Mouse (Mus musculus) cortical plate, adult 2 months (tissue): Measurements from ENCODE around the gene Zc3h7b.

ENCODE experiments used
- CTCF ChIP-seq: fragments of 200-500 bp; IDR thresholded peaks from 2 replicates; pipeline ENCODE4 v1.5.1; 2011; ENCODE audit warnings: mild to moderate bottlenecking, control low read depth, low read length; ENCODE audit not compliant: insufficient read depth; ENCODE audit errors: extremely low read depth
- POLR2A ChIP-seq: fragments of 200-500 bp; IDR thresholded peaks from 2 replicates; pipeline ENCODE4 v1.6.1; 2011; ENCODE audit warnings: mild to moderate bottlenecking, low read length, control low read depth; ENCODE audit not compliant: insufficient read depth; ENCODE audit errors: extremely low read depth

DNA sequence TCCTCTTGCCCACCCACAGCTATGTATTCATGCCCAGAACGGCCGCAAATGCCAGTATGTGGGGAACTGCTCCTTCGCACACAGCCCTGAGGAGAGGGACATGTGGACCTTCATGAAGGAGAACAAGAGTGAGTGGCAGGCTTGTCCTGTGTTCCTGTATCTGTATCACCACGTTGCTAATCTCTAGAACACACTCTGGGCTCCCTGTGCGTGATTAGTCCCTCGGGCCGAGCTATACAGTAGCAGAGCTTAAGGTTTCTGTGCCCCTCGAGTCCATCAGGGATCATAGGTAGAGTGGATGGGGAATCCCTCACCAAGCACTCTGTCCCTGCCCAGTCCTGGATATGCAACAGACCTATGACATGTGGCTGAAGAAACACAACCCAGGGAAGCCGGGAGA, 47.6 kb downstream of the Zc3h7b start:
- no peak for TF ChIP-seq CTCF
- no peak for TF ChIP-seq POLR2A
